Mouse (Mus musculus): ENCODE results near the gene Dgcr6. TPM values are rescaled to one million over a fixed set of nuclear protein-coding genes. Genes with fewer than 3 reads are reported as not detected.
A peak's percentile ranks its signal among the peaks of the same experiment; 100 is the strongest.

Dgcr6 gene
- polyA plus RNA-seq, 1 experiment from 2014 or later: 156 TPM

- WGBS: 89% methylated on average over 5 of the region's 5 CpGs
These were observed 25.8 kb downstream of the Dgcr6 start for GRCm38 (mm10) chr16:18078314-18079015.

GRCm38 (mm10) chr16:18079300-18079699 is 26.6 kb downstream of the Dgcr6 start:
- DNase-seq (ENCODE audit: low spot score) (no peak), ATAC-seq (ENCODE audit: low FRiP score) (no peak)
- no peaks in the 10 kb centered on the region for H3K27me3 ChIP-seq (ENCODE audit: control insufficient read depth, insufficient read depth, low read length)
- WGBS: 95% methylated on average over 2 of the region's 2 CpGs
- H3K4me3 ChIP-seq (replicated peaks; ENCODE audit: low read length): no peak overlapping the region
- no peaks in the 10 kb centered on the region for H3K36me3 ChIP-seq (replicated peaks; ENCODE audit: control insufficient read depth, insufficient read depth)
- H3K27ac ChIP-seq: no peak overlapping the region
- no peak overlapping the region for H3K4me2 ChIP-seq (replicated peaks)
- H3K9me3 ChIP-seq (ENCODE audit: control insufficient read depth, low read length): no peaks in the 10 kb centered on the region
- no peaks in the 10 kb centered on the region for H3K4me1 ChIP-seq (replicated peaks; ENCODE audit: control insufficient read depth, insufficient read depth, low read length)
- H3K9ac ChIP-seq: no peak overlapping the region

More at GRCm38 (mm10) chr16:18078314-18079015, 25.8 kb downstream of the Dgcr6 start:
- no peak for ATAC-seq (ENCODE audit: low FRiP score)
- no peaks in the 10 kb centered on the region for H3K9me3 ChIP-seq (ENCODE audit: control insufficient read depth, low read length)
- no peak for DNase-seq (ENCODE audit: low spot score)
- H3K4me3 ChIP-seq (replicated peaks; ENCODE audit: low read length): no peak overlapping the region
- H3K9ac ChIP-seq: no peak overlapping the region
- H3K27ac ChIP-seq: no peak overlapping the region
- H3K27me3 ChIP-seq (ENCODE audit: control insufficient read depth, insufficient read depth, low read length): no peaks in the 10 kb centered on the region
- no peak overlapping the region for H3K4me2 ChIP-seq (replicated peaks)
- 0 out of 2 replicates have a peak, but pooled peaks cover under 1% of the 10 kb centered on the region for H3K36me3 ChIP-seq (replicated peaks; ENCODE audit: control insufficient read depth, insufficient read depth)
- H3K4me1 ChIP-seq (replicated peaks; ENCODE audit: control insufficient read depth, insufficient read depth, low read length): no peaks in the 10 kb centered on the region

- Histone ChIP-seq H3K4me3 (replicated peaks; ENCODE audit: low read length) (no peak overlapping the region), H3K4me1 (replicated peaks; ENCODE audit: control insufficient read depth, insufficient read depth, low read length) (no peaks in the 10 kb centered on the region), H3K36me3 (replicated peaks; ENCODE audit: control insufficient read depth, insufficient read depth) (no peaks in the 10 kb centered on the region), H3K9me3 (ENCODE audit: control insufficient read depth, low read length) (no peaks in the 10 kb centered on the region), H3K9ac (no peak overlapping the region), H3K4me2 (replicated peaks) (no peak overlapping the region), H3K27me3 (ENCODE audit: control insufficient read depth, insufficient read depth, low read length) (no peaks in the 10 kb centered on the region), H3K27ac (no peak overlapping the region)
- WGBS: 85% methylated on average over 7 of the region's 7 CpGs
- DNase-seq (ENCODE audit: low spot score) (no peak), ATAC-seq (ENCODE audit: low FRiP score) (no peak)
These were observed 27.5 kb downstream of the Dgcr6 start for GRCm38 (mm10) chr16:18080171-18080570.

DNA sequence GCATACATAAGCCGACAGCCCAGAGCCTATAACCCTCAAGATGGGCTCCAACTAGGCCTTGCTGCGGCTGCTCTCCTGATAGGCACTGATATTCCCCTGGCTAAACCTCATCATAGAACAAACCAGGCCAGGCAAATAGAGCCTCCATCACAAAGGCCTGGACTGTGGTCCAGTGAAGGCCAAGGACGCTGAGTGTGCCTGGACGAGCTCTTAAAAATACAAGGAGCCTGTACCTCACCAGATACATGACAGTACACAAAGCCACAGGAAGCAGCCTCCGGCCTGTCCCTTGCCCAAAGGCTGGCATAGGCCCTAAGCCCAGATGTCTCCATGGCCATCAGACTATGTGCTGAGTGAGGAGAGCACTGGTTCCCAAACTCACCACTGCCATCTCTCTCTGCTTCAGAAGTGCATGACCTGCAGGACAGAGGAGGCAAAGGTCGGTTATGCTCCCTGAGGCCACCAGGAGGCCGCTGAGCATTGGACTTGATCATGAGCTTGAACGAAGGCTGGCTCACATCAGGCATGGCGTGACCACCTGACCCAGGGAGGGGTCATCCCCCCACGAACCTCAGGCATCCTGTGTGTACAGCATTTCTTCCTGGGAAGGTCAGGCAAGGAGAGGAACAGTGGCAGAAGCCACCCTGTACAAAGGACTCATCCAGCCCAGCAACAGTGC is 28.6 kb downstream of the Dgcr6 start:
- Histone ChIP-seq H3K4me3 (replicated peaks; ENCODE audit: low read length) (no peak overlapping the region), H3K36me3 (replicated peaks; ENCODE audit: control insufficient read depth, insufficient read depth) (no peaks in the 10 kb centered on the region), H3K4me2 (replicated peaks) (no peak overlapping the region), H3K9me3 (ENCODE audit: control insufficient read depth, low read length) (no peaks in the 10 kb centered on the region), H3K9ac (no peak overlapping the region), H3K4me1 (replicated peaks; ENCODE audit: control insufficient read depth, insufficient read depth, low read length) (no peaks in the 10 kb centered on the region), H3K27ac (no peak overlapping the region), H3K27me3 (ENCODE audit: control insufficient read depth, insufficient read depth, low read length) (no peaks in the 10 kb centered on the region)
- ATAC-seq (ENCODE audit: low FRiP score) (no peak), DNase-seq (ENCODE audit: low spot score) (no peak)
- WGBS: 84% methylated on average over 10 of the region's 10 CpGs

- Histone ChIP-seq H3K27ac (no peak overlapping the region), H3K27me3 (ENCODE audit: control insufficient read depth, insufficient read depth, low read length) (peaks cover under 1% of the 10 kb centered on the region; the same call in 1 of the 2 replicates), H3K4me1 (replicated peaks; ENCODE audit: control insufficient read depth, insufficient read depth, low read length) (no peaks in the 10 kb centered on the region), H3K9ac (no peak overlapping the region), H3K9me3 (ENCODE audit: control insufficient read depth, low read length) (no peaks in the 10 kb centered on the region), H3K4me3 (replicated peaks; ENCODE audit: low read length) (no peak overlapping the region), H3K4me2 (replicated peaks) (no peak overlapping the region), H3K36me3 (replicated peaks; ENCODE audit: control insufficient read depth, insufficient read depth) (no peaks in the 10 kb centered on the region)
- DNase-seq (ENCODE audit: low spot score) (no peak), ATAC-seq (ENCODE audit: low FRiP score) (no peak)
- WGBS: 92% methylated on average over 1 of the region's 1 CpGs
These were observed 29.6 kb downstream of the Dgcr6 start for GRCm38 (mm10) chr16:18082291-18082690.

DNA sequence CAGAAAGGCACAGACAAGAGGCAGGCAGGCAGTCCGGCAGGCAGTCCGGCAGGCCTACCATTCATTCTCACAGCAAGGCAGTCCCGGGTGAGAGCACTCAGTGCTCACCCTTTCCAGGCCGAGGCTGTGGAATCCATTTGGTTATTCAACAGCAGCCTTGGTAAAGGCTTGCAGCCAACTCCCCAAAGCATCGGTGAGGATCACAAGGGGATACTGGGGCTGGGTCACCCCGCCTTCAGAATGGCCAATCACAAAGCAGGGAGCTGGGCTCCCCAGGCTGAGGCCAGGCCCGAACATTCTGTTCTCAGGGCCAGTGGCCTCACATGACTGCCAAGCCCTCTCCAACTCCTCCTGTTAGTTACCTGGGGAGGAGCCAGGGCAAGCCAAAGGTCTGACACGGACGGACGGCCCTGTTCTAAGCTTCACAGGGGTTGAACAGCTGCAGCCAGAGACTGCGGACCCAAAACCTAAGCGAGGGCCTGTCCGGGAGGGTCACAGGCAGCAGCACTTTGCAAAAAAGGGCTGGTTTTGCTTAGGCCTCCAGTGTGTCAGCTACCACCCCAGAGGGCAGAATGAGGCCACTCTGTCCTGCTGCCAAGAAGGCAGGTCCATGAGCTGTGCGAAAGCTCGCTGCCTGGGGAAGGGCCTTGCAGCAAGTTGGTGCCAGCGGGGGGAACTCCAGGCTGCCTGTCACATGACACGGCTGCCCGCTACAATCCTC is 30.7 kb downstream of the Dgcr6 start:
- 77% methylated on average over 18 of the region's 18 CpGs for WGBS
- H3K4me3 ChIP-seq (replicated peaks; ENCODE audit: low read length): no peak overlapping the region
- no peaks in the 10 kb centered on the region; the same call in 1 of the 2 replicates for H3K4me1 ChIP-seq (replicated peaks; ENCODE audit: control insufficient read depth, insufficient read depth, low read length)
- no peak overlapping the region for H3K9ac ChIP-seq
- ATAC-seq (ENCODE audit: low FRiP score): peak; percentile 16; the same call in 1 of the 2 replicates
- H3K36me3 ChIP-seq (replicated peaks; ENCODE audit: control insufficient read depth, insufficient read depth): no peaks in the 10 kb centered on the region
- H3K4me2 ChIP-seq (replicated peaks): no peak overlapping the region
- H3K27me3 ChIP-seq (ENCODE audit: control insufficient read depth, insufficient read depth, low read length): peaks cover 12% of the 10 kb centered on the region
- no peaks in the 10 kb centered on the region for H3K9me3 ChIP-seq (ENCODE audit: control insufficient read depth, low read length)
- H3K27ac ChIP-seq: no peak overlapping the region
- no peak for DNase-seq (ENCODE audit: low spot score)

- no peaks in the 10 kb centered on the region for H3K36me3 ChIP-seq (replicated peaks; ENCODE audit: control insufficient read depth, insufficient read depth)
- H3K4me3 ChIP-seq (replicated peaks; ENCODE audit: low read length): no peak overlapping the region
- ATAC-seq (ENCODE audit: low FRiP score) (no peak), DNase-seq (ENCODE audit: low spot score) (no peak)
- whole genome bisulfite sequencing: 95% methylated on average over 7 of the region's 7 CpGs
- H3K9me3 ChIP-seq (ENCODE audit: control insufficient read depth, low read length): no peaks in the 10 kb centered on the region
- no peaks in the 10 kb centered on the region; the same call in 1 of the 2 replicates for H3K4me1 ChIP-seq (replicated peaks; ENCODE audit: control insufficient read depth, insufficient read depth, low read length)
- no peak overlapping the region for H3K27ac ChIP-seq
- peaks cover 17% of the 10 kb centered on the region for H3K27me3 ChIP-seq (ENCODE audit: control insufficient read depth, insufficient read depth, low read length)
- no peak overlapping the region for H3K9ac ChIP-seq
- no peak overlapping the region for H3K4me2 ChIP-seq (replicated peaks)
These were observed 31.6 kb downstream of the Dgcr6 start for GRCm38 (mm10) chr16:18084262-18084661.

- Histone ChIP-seq H3K36me3 (replicated peaks; ENCODE audit: control insufficient read depth, insufficient read depth) (no peaks in the 10 kb centered on the region), H3K4me1 (replicated peaks; ENCODE audit: control insufficient read depth, insufficient read depth, low read length) (no peaks in the 10 kb centered on the region; the same call in 1 of the 2 replicates), H3K27me3 (ENCODE audit: control insufficient read depth, insufficient read depth, low read length) (peaks cover 17% of the 10 kb centered on the region), H3K9ac (no peak overlapping the region), H3K9me3 (ENCODE audit: control insufficient read depth, low read length) (no peaks in the 10 kb centered on the region), H3K27ac (no peak overlapping the region), H3K4me2 (replicated peaks) (no peak overlapping the region), H3K4me3 (replicated peaks; ENCODE audit: low read length) (no peak overlapping the region)
- ATAC-seq (ENCODE audit: low FRiP score) (no peak), DNase-seq (ENCODE audit: low spot score) (no peak)
- WGBS: 92% methylated on average over 5 of the region's 5 CpGs
These were observed 34.4 kb downstream of the Dgcr6 start for GRCm38 (mm10) chr16:18087101-18087500.

GRCm38 (mm10) chr16:18096348-18096747 is 43.7 kb downstream of the Dgcr6 start:
- ATAC-seq (ENCODE audit: low FRiP score) (no peak), DNase-seq (ENCODE audit: low spot score) (no peak)
- 0 out of 2 replicates have a peak, but pooled peaks cover 3% of the 10 kb centered on the region for H3K9me3 ChIP-seq (ENCODE audit: control insufficient read depth, low read length)
- H3K4me3 ChIP-seq (replicated peaks; ENCODE audit: low read length): no peak overlapping the region
- H3K27me3 ChIP-seq (ENCODE audit: control insufficient read depth, insufficient read depth, low read length): no peaks in the 10 kb centered on the region
- no peak overlapping the region for H3K27ac ChIP-seq
- H3K9ac ChIP-seq: no peak overlapping the region
- H3K36me3 ChIP-seq (replicated peaks; ENCODE audit: control insufficient read depth, insufficient read depth): no peaks in the 10 kb centered on the region
- WGBS: 66% methylated on average over 5 of the region's 5 CpGs
- H3K4me1 ChIP-seq (replicated peaks; ENCODE audit: control insufficient read depth, insufficient read depth, low read length): no peaks in the 10 kb centered on the region
- no peak overlapping the region for H3K4me2 ChIP-seq (replicated peaks)

Data from hindbrain, embryonic 14.5 days (tissue).